Mouse (Mus musculus): ENCODE measurements around the gene Nfe2l1. TPM values are rescaled to one million over a fixed set of nuclear protein-coding genes. Genes with fewer than 3 reads are reported as not detected.

The Nfe2l1 gene
- total RNA-seq, 2 experiments from 2014 or later, result 374 to 411 TPM

Small RNA genes lying within 50 kb of the gene (microRNA-seq; reads per million reads assigned to microRNA genes)
- 247 to 548 reads per million in 2 experiments for gene Mir152

Other genes with a start within 250 kb of the Nfe2l1 start
- gene Snx11, start 52.4 kb downstream of the Nfe2l1 start, total RNA-seq (2021), result 10 to 100 TPM; 10.0 to 10.3 TPM
- gene Cbx1, start 40.8 kb downstream of the Nfe2l1 start, total RNA-seq (2021), result 10 to 100 TPM; 33.3 to 34.3 TPM
- gene Copz2, start 19.9 kb upstream of the Nfe2l1 start, total RNA-seq (2021), result 10 to 100 TPM; 23.1 to 23.6 TPM
- gene Cdk5rap3, start 86.5 kb upstream of the Nfe2l1 start, total RNA-seq (2021), result 10 to 100 TPM; 21.0 to 25.3 TPM
- not detected for gene Prr15l, start 98.1 kb upstream of the Nfe2l1 start, total RNA-seq (2021)
- 1 to 10 TPM; 6.6 to 7.5 TPM for gene Pnpo, start 114.0 kb upstream of the Nfe2l1 start, total RNA-seq (2021)
- 10 to 100 TPM in 1 of 2 experiments, 1 to 10 TPM in 1; 8.6 to 12.5 TPM for gene Sp2, start 153.0 kb upstream of the Nfe2l1 start, total RNA-seq (2021)
- gene Sp6, start 183.4 kb upstream of the Nfe2l1 start, total RNA-seq (2021), result not detected
- gene Scrn2, start 200.0 kb upstream of the Nfe2l1 start, total RNA-seq (2021), result 1 to 10 TPM; 9.6 to 9.8 TPM
- gene Lrrc46, start 211.4 kb upstream of the Nfe2l1 start, total RNA-seq (2021), result under 1 TPM in 1 of 2 experiments, not detected in 1; 0.20 TPM
- 10 to 100 TPM; 40.8 to 45.5 TPM for gene Mrpl10, start 211.6 kb upstream of the Nfe2l1 start, total RNA-seq (2021)
- 1 to 10 TPM; 2.6 to 2.9 TPM for gene Osbpl7, start 220.7 kb upstream of the Nfe2l1 start, total RNA-seq (2021)

Data from gastrocnemius, postnatal 36 days (tissue).